Mouse (Mus musculus) intestine, postnatal 0 days (tissue): ENCODE results near the gene Gm10644. TPM values are rescaled to one million over a fixed set of nuclear protein-coding genes. Genes with fewer than 3 reads are reported as not detected.

ENCODE experiments used
- ATAC-seq: fragments of 200-750 bp; cut with Nextera tagmentation; 2 replicates; pipeline ENCODE4 v1.8.0; 2017; ENCODE audit warnings: mild to moderate bottlenecking, moderate TSS enrichment, moderate library complexity
- H3K27ac ChIP-seq: fragments of 300-500 bp; sonication (generic); 2 replicates; pipeline ENCODE4 v1.5.1; 2014; ENCODE audit warnings: mild to moderate bottlenecking, low read depth, low read length, moderate library complexity
- H3K27me3 ChIP-seq: fragments of 300-500 bp; sonication (generic); replicated peaks from 2 replicates; pipeline ENCODE4 v1.6.1; 2014; ENCODE audit warnings: low read length, mixed read lengths; ENCODE audit not compliant: control insufficient read depth, insufficient read depth
- H3K36me3 ChIP-seq: fragments of 300-500 bp; sonication (generic); 2 replicates; pipeline ENCODE4 v1.6.1; 2014; ENCODE audit warnings: mild to moderate bottlenecking, moderate library complexity; ENCODE audit not compliant: control insufficient read depth, insufficient read depth
- H3K4me1 ChIP-seq: fragments of 300-500 bp; sonication (generic); replicated peaks from 2 replicates; pipeline ENCODE4 v1.6.1; 2014; ENCODE audit warnings: antibody characterized with exemption, low read length, mixed read lengths; ENCODE audit not compliant: control insufficient read depth, insufficient read depth
- H3K4me2 ChIP-seq: fragments of 300-500 bp; sonication (generic); replicated peaks from 2 replicates; pipeline ENCODE4 v1.6.1; 2014; ENCODE audit warnings: low read depth, mild to moderate bottlenecking, moderate library complexity
- H3K4me3 ChIP-seq: fragments of 300-500 bp; sonication (generic); 2 replicates; pipeline ENCODE4 v1.5.1; 2014; ENCODE audit warnings: low read depth, low read length
- H3K9ac ChIP-seq: fragments of 300-500 bp; sonication (generic); 2 replicates; pipeline ENCODE4 v1.6.1; 2014; ENCODE audit warnings: mild to moderate bottlenecking, low read depth, low read length
- H3K9me3 ChIP-seq: fragments of 300-500 bp; sonication (generic); 2 replicates; pipeline ENCODE4 v1.6.1; 2016; ENCODE audit warnings: mixed run types; ENCODE audit not compliant: control insufficient read depth
- CTCF ChIP-seq: sonication (generic); IDR thresholded peaks from 2 replicates; pipeline ENCODE4 v1.5.1; 2016; ENCODE audit warnings: low read depth, mild to moderate bottlenecking, control low read depth, antibody characterized with exemption, moderate library complexity
- WGBS: fragments of 180-500 bp; shearing (Covaris S2); extraction: QIAGEN DNeasy Blood & Tissue Kit; methylation state at CpG from one replicate; pipeline ENCODE4 v1.1.7; 2014; 5-methylcytosine and 5-hydroxymethylcytosine counted together
- microRNA-seq: library from miRNA; unstranded; fragments of <30 nt; microRNA quantifications from one replicate; pipeline ENCODE4, GENCODE M21; 2016
- polyA plus RNA-seq: library from polyadenylated mRNA; unstranded; fragments of >200 nt; fragmentation: Nextera tagmentation; extraction: Ambion mirVana; gene quantifications from 2 replicates; pipeline ENCODE4 v1.2.1, GENCODE M21; 2015

The Gm10644 gene
- polyA plus RNA-seq, 1 experiment from 2014 or later: 0.12 TPM

- Histone ChIP-seq H3K27ac (no peak overlapping the region), H3K4me1 (no peaks in the 10 kb centered on the region), H3K4me2 (no peak overlapping the region), H3K4me3 (no peak overlapping the region), H3K9ac (no peak overlapping the region), H3K9me3 (no peaks in the 10 kb centered on the region), H3K36me3 (no peaks in the 10 kb centered on the region), H3K27me3 (no peaks in the 10 kb centered on the region)
- no peak for ATAC-seq
- WGBS: 59% methylated on average over 2 of the region's 2 CpGs
- no peak for TF ChIP-seq CTCF
Observed at GRCm38 (mm10) chr8:83888409-83888808, 66.6 kb downstream of the Gm10644 start.

Small RNAs within 50 kb of the gene (microRNA-seq; reads per million reads assigned to microRNA genes)
- gene Gm44330 (not detected), gene Gm44450 (not detected)

Other genes with a start within 250 kb of the Gm10644 start
- 69.8 and 75.5 TPM in 2 replicates for gene Ddx39, start 240.0 kb downstream of the Gm10644 start, polyA plus RNA-seq
- gene Adgre5, start 213.9 kb downstream of the Gm10644 start, polyA plus RNA-seq: 17.2 and 17.6 TPM in 2 replicates
- gene Adgrl1, start 55.1 kb downstream of the Gm10644 start, polyA plus RNA-seq: 4.4 and 5.6 TPM in 2 replicates
- gene Asf1b, start 302 bp upstream of the Gm10644 start, polyA plus RNA-seq: 13.8 and 16.0 TPM in 2 replicates
- gene Prkaca, start 17.8 kb upstream of the Gm10644 start, polyA plus RNA-seq: 70.7 and 72.5 TPM in 2 replicates
- 3.5 and 4.5 TPM in 2 replicates for gene Samd1, start 42.5 kb upstream of the Gm10644 start, polyA plus RNA-seq
- 0.68 and 0.86 TPM in 2 replicates for gene 1700067K01Rik, start 46.3 kb upstream of the Gm10644 start, polyA plus RNA-seq
- gene 2210011C24Rik, start 57.0 kb upstream of the Gm10644 start, polyA plus RNA-seq: 4.5 and 4.7 TPM in 2 replicates
- 0.30 and 0.39 TPM in 2 replicates for gene Palm3, start 66.3 kb upstream of the Gm10644 start, polyA plus RNA-seq
- gene Il27ra, start 87.4 kb upstream of the Gm10644 start, polyA plus RNA-seq: 0.29 and 0.31 TPM in 2 replicates
- 0.42 TPM in 1 of 2 replicates, not detected in the other for gene Rln3, start 89.8 kb upstream of the Gm10644 start, polyA plus RNA-seq
- gene Gm10643, start 109.9 kb upstream of the Gm10644 start, polyA plus RNA-seq: 1.0 and 1.1 TPM in 2 replicates
- 3.1 and 3.3 TPM in 2 replicates for gene Rfx1, start 111.6 kb upstream of the Gm10644 start, polyA plus RNA-seq
- 8.6 and 10.4 TPM in 2 replicates for gene Dcaf15, start 149.6 kb upstream of the Gm10644 start, polyA plus RNA-seq
- gene Podnl1, start 170.8 kb upstream of the Gm10644 start, polyA plus RNA-seq: 0.29 and 0.46 TPM in 2 replicates
- 16.2 and 16.9 TPM in 2 replicates for gene Cc2d1a, start 192.7 kb upstream of the Gm10644 start, polyA plus RNA-seq
- gene 4930432K21Rik, start 192.8 kb upstream of the Gm10644 start, polyA plus RNA-seq: 0.17 and 0.18 TPM in 2 replicates
- 1.6 and 1.8 TPM in 2 replicates for gene Nanos3, start 230.0 kb upstream of the Gm10644 start, polyA plus RNA-seq